Mouse (Mus musculus): ENCODE data around the gene Spats2. TPM values are rescaled to one million over a fixed set of nuclear protein-coding genes. Genes with fewer than 3 reads are reported as not detected.
"Not testable (repeated sequence)": the region's sequence is repeated elsewhere in the genome, so short reads cannot be mapped to it uniquely, and the experiment has no call there.

The Spats2 gene
- polyA plus RNA-seq, 1 experiment from 2014 or later = 42.1 TPM

DNA sequence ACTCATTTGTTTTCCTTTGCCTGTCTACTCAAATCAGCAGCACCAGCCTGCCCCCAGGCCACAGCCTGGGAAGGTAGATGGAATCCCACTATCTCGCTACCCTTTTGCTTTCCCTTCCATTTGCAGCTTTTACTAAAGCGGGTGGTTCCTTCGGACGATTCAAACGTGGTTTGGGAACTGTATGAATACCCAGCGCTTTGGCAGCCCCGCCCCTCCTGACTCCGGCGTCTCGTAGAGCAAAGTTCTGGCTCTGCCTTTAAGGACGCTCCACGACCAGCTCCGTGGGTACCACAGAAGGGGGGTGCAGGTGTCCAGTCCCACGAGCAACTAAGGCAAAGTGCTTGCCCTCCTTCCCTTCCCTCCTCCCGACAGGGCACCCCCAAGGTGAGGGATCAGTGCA lies 125.4 kb downstream of the Spats2 start:
- H3K9me3 ChIP-seq (ENCODE audit: low read length); ATAC-seq (ENCODE audit: low FRiP score, low TSS enrichment); H3K27me3 ChIP-seq (ENCODE audit: insufficient read depth, low read length); H3K27ac ChIP-seq (ENCODE audit: low read length): not testable (repeated sequence)
- peak overlapping the region; percentile 74 for H3K4me2 ChIP-seq (replicated peaks; ENCODE audit: low read depth, low read length)
- peaks cover 22% of the 10 kb centered on the region for H3K36me3 ChIP-seq (ENCODE audit: insufficient read depth, low read length)
- WGBS = under 1% methylated on average over 14 of the region's 15 CpGs
- peaks cover 34% of the 10 kb centered on the region for H3K4me1 ChIP-seq (ENCODE audit: insufficient read depth, low read length)
- H3K4me3 ChIP-seq (ENCODE audit: low read length) = peak overlapping the region; percentile 79
- H3K9ac ChIP-seq (replicated peaks; ENCODE audit: low read length) = peak overlapping the region; percentile 89

DNA sequence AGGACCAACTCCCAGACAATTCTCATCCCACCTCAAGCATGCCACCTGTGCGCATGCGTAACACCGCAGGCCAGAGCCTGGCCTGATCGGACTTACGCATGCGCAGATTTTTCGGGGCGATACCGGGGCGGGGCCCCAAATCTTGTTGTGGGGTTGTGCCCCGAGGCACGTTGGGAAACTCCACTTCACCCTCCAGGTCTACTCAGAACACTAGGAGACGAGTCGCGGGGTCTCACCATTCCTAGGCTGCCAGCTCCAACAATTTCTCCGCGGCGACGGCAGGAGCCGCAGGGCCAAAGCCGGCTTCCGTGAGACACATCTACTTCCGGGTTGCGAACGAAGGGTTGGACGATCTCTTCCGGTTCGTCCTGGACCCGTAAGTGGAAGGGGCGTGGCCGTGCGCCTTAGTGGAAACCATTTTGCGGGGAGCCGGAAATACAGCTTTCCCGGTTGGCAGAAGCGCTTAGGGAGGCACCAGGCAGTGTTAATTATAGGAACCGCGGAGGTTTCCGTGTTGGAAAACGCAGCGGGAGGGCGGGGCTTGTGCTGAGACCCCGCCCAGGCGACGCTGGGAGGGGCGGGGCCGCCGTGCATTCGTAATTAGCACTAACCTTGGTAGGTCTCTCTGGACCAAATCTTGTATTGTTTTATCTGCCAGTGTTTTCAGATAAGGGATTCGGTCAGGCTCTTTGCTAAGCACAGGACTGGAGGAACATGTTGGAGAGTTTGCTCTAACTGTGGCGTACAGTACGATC lies 126.1 kb downstream of the Spats2 start, which contains the start of gene Mcrs1:
Gene Mcrs1, minus strand, starts transcription at position 336 of the 755 bp plus-strand sequence.
- WGBS = under 1% methylated on average over 52 of the region's 52 CpGs
- Histone ChIP-seq H3K27ac (ENCODE audit: low read length) (peak within 1 kb of the TSS; percentile 100), H3K4me2 (replicated peaks; ENCODE audit: low read depth, low read length) (peak within 1 kb of the TSS; percentile 74), H3K9me3 (ENCODE audit: low read length) (no peaks in the 10 kb centered on the region), H3K4me3 (ENCODE audit: low read length) (peak within 1 kb of the TSS; percentile 79), H3K9ac (replicated peaks; ENCODE audit: low read length) (peak within 1 kb of the TSS; percentile 89), H3K4me1 (ENCODE audit: insufficient read depth, low read length) (peaks cover 34% of the 10 kb centered on the region), H3K27me3 (ENCODE audit: insufficient read depth, low read length) (no peaks in the 10 kb centered on the region), H3K36me3 (ENCODE audit: insufficient read depth, low read length) (peaks cover 18% of the 10 kb centered on the region)
- peak; percentile 92 for ATAC-seq (ENCODE audit: low FRiP score, low TSS enrichment)

DNA sequence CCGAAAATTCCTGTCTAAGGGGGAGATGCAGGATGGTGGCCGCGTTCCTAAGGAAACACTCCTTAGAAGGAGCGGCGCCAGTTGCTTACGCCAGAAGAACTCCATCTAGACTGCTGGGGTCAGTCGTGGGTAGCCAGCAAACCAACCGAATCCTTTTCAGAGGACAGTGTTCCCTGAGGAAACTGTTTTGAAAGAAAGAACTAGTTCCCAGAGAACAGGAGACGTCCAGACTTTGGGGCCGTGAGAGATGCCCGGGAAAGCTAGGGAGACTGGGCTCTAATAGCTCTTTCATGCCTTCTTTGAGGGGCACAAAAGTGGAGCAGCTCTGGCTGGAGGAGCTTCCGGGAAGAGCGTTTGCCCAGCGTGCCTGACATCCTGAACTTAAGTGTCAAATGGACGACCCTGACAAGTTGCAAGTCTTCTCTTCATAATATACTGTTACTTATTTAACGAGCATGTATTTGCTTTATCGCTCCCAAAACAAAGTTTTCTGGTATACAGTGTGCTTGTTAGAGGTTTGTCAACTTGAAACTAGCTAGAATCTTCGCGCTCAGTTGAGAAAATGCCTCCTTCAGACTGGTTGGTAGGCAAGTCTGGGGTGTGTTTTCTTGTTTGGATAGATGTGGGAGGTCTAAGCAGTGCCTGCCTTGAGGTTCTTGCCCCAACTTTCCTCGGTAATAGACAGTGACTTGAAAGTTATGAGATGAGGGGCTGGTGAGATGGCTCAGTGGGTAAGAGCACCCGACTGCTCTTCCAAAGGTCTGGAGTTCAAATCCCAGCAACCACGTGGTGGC lies 126.9 kb downstream of the Spats2 start:
- Histone ChIP-seq H3K9me3 (ENCODE audit: low read length) (no peaks in the 10 kb centered on the region), H3K27ac (ENCODE audit: low read length) (peak overlapping the region; percentile 100), H3K4me1 (ENCODE audit: insufficient read depth, low read length) (peaks cover 40% of the 10 kb centered on the region)

GRCm38 (mm10) chr15:99253175-99253479 lies 127.4 kb downstream of the Spats2 start:
- H3K9me3 ChIP-seq (ENCODE audit: low read length); ATAC-seq (ENCODE audit: low FRiP score, low TSS enrichment); H3K27me3 ChIP-seq (ENCODE audit: insufficient read depth, low read length); H3K36me3 ChIP-seq (ENCODE audit: insufficient read depth, low read length): not testable (repeated sequence)
- Histone ChIP-seq H3K27ac (ENCODE audit: low read length) (peak overlapping the region; percentile 100; the same call in 1 of the 2 replicates), H3K9ac (replicated peaks; ENCODE audit: low read length) (peak overlapping the region; percentile 89), H3K4me3 (ENCODE audit: low read length) (peak overlapping the region; percentile 79; the same call in 1 of the 2 replicates), H3K4me1 (ENCODE audit: insufficient read depth, low read length) (peaks cover 38% of the 10 kb centered on the region), H3K4me2 (replicated peaks; ENCODE audit: low read depth, low read length) (peak overlapping the region; percentile 74)
- 36% methylated on average over 2 of the region's 2 CpGs for WGBS

More for the DNA sequence above, 126.9 kb downstream of the Spats2 start:
- 2% methylated on average over 22 of the region's 22 CpGs for WGBS
- Histone ChIP-seq H3K36me3 (ENCODE audit: insufficient read depth, low read length) (peaks cover 12% of the 10 kb centered on the region), H3K4me2 (replicated peaks; ENCODE audit: low read depth, low read length) (peak overlapping the region; percentile 74), H3K27me3 (ENCODE audit: insufficient read depth, low read length) (no peaks in the 10 kb centered on the region), H3K4me3 (ENCODE audit: low read length) (peak overlapping the region; percentile 79), H3K9ac (replicated peaks; ENCODE audit: low read length) (peak overlapping the region; percentile 89)
- peak; percentile 74 for ATAC-seq (ENCODE audit: low FRiP score, low TSS enrichment)

- Histone ChIP-seq H3K27me3 (ENCODE audit: insufficient read depth, low read length) (no peaks in the 10 kb centered on the region), H3K4me2 (replicated peaks; ENCODE audit: low read depth, low read length) (no peak overlapping the region), H3K9me3 (ENCODE audit: low read length) (no peaks in the 10 kb centered on the region), H3K9ac (replicated peaks; ENCODE audit: low read length) (no peak overlapping the region; the same call in 1 of the 2 replicates), H3K27ac (ENCODE audit: low read length) (no peak overlapping the region), H3K4me1 (ENCODE audit: insufficient read depth, low read length) (peaks cover 32% of the 10 kb centered on the region), H3K36me3 (ENCODE audit: insufficient read depth, low read length) (no peaks in the 10 kb centered on the region), H3K4me3 (ENCODE audit: low read length) (no peak overlapping the region)
- WGBS = 67% methylated on average over 6 of the region's 6 CpGs
- ATAC-seq (ENCODE audit: low FRiP score, low TSS enrichment) = no peak
These were observed 128.1 kb downstream of the Spats2 start for GRCm38 (mm10) chr15:99253772-99254171.

DNA sequence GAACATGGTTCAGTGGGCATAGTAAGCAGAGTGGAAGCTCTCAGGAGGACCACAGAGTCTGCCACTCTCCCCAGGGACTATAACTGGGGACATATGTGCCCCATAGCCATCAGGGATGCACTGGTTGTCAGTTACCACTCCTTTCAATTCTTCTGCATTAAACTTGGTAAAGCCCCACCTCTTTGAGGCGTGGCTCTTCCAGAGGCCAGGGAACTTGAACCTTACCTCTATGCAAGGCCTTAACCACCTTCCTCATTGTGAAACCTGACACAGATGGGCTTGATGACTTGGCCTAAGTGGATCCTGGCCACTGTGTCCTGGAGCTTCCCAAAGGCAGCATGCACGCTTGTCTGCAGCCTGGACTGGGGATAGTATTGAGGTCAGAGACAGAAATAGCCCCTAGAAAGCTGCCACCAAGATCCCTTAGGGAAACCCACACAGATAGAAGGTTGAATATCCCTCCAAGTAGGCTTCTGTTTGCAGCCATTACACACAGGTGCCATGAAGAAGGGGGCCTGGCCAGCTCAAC lies 128.8 kb downstream of the Spats2 start:
- Histone ChIP-seq H3K4me3 (ENCODE audit: low read length) (no peak overlapping the region), H3K4me1 (ENCODE audit: insufficient read depth, low read length) (peaks cover 30% of the 10 kb centered on the region), H3K27ac (ENCODE audit: low read length) (no peak overlapping the region), H3K36me3 (ENCODE audit: insufficient read depth, low read length) (no peaks in the 10 kb centered on the region), H3K9ac (replicated peaks; ENCODE audit: low read length) (no peak overlapping the region), H3K9me3 (ENCODE audit: low read length) (no peaks in the 10 kb centered on the region), H3K4me2 (replicated peaks; ENCODE audit: low read depth, low read length) (no peak overlapping the region), H3K27me3 (ENCODE audit: insufficient read depth, low read length) (no peaks in the 10 kb centered on the region)
- ATAC-seq (ENCODE audit: low FRiP score, low TSS enrichment) = no peak
- WGBS = 72% methylated on average over 2 of the region's 2 CpGs

GRCm38 (mm10) chr15:99255241-99255749 lies 129.6 kb downstream of the Spats2 start:
- Histone ChIP-seq H3K9ac (replicated peaks; ENCODE audit: low read length) (no peak overlapping the region), H3K27ac (ENCODE audit: low read length) (no peak overlapping the region), H3K36me3 (ENCODE audit: insufficient read depth, low read length) (no peaks in the 10 kb centered on the region), H3K27me3 (ENCODE audit: insufficient read depth, low read length) (no peaks in the 10 kb centered on the region), H3K4me3 (ENCODE audit: low read length) (no peak overlapping the region), H3K9me3 (ENCODE audit: low read length) (no peaks in the 10 kb centered on the region), H3K4me2 (replicated peaks; ENCODE audit: low read depth, low read length) (no peak overlapping the region), H3K4me1 (ENCODE audit: insufficient read depth, low read length) (peaks cover 28% of the 10 kb centered on the region)
- ATAC-seq (ENCODE audit: low FRiP score, low TSS enrichment) = no peak
- WGBS = 92% methylated on average over 6 of the region's 6 CpGs

DNA sequence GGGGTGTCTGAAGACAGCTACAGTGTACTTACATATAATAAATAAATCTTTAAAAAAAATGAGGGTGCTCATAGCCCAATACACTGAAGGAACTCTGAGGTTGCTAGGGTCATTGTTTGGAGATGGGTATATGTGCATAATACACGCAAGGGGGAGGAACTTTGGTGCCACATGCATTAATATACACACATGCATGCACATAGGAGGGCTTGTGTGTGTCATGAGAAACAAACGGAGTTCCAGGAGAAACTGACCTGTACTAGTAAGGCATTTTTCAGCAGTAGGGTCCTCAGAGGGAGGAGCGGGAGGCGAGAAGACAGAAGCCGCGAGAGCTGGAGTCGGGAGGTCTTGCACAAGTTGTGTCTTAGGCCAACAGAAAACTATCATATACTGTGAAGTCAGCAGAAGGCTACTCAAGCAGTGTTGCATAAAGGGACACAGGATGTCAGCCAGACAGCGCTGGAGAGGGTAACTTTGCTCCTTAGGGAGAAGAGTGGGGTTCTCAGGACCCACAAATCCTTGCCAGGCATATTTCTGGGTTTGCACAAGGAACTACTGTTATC lies 133.5 kb downstream of the Spats2 start:
- Histone ChIP-seq H3K4me1 (ENCODE audit: insufficient read depth, low read length) (peaks cover 21% of the 10 kb centered on the region), H3K36me3 (ENCODE audit: insufficient read depth, low read length) (no peaks in the 10 kb centered on the region), H3K9me3 (ENCODE audit: low read length) (no peaks in the 10 kb centered on the region), H3K9ac (replicated peaks; ENCODE audit: low read length) (0 out of 2 replicates have a peak overlapping the region, but pooled peaks have one; percentile 41), H3K27me3 (ENCODE audit: insufficient read depth, low read length) (no peaks in the 10 kb centered on the region), H3K4me2 (replicated peaks; ENCODE audit: low read depth, low read length) (peak overlapping the region; percentile 58), H3K4me3 (ENCODE audit: low read length) (peak overlapping the region; percentile 14; the same call in 1 of the 2 replicates), H3K27ac (ENCODE audit: low read length) (peak overlapping the region; percentile 39)
- ATAC-seq (ENCODE audit: low FRiP score, low TSS enrichment) = peak; percentile 72
- WGBS = 54% methylated on average over 8 of the region's 8 CpGs

DNA sequence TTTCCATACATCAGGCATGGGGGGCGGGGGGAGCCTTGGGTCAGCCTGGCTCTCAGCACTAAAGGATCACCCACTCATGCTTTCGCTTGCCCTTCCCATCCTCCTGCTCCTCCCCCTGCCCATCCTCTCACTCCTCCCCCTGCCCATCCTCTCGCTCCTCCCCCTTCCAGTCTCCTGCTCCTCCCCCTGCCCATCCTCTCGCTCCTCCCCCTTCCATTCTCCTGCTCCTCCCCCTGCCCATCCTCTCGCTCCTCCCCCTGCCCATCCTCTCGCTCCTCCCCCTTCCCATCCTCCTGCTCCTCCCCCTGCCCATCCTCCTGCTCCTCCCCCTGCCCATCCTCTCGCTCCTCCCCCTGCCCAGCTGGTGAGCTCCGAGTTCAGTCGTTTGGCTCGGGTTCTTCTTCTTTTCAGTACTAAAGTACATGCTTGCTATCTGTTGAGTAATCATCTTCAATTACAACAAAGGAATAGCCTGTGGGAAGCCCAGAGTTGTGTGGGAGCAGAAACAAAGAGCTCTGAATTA lies 134.1 kb downstream of the Spats2 start:
- Histone ChIP-seq H3K9ac (replicated peaks; ENCODE audit: low read length) (peak overlapping the region; percentile 41; the same call in 1 of the 2 replicates), H3K4me2 (replicated peaks; ENCODE audit: low read depth, low read length) (peak overlapping the region; percentile 58), H3K4me3 (ENCODE audit: low read length) (peak overlapping the region; percentile 29), H3K4me1 (ENCODE audit: insufficient read depth, low read length) (peaks cover 21% of the 10 kb centered on the region), H3K27ac (ENCODE audit: low read length) (peak overlapping the region; percentile 39), H3K9me3 (ENCODE audit: low read length) (no peaks in the 10 kb centered on the region), H3K36me3 (ENCODE audit: insufficient read depth, low read length) (no peaks in the 10 kb centered on the region), H3K27me3 (ENCODE audit: insufficient read depth, low read length) (no peaks in the 10 kb centered on the region)
- WGBS = 1% methylated on average over 8 of the region's 10 CpGs
- ATAC-seq (ENCODE audit: low FRiP score, low TSS enrichment) = peak; percentile 82
